Mouse (Mus musculus): ENCODE results near the gene Acot10.
"Not testable (repeated sequence)": the region's sequence is repeated elsewhere in the genome, so short reads cannot be mapped to it uniquely, and the experiment has no call there.

DNA sequence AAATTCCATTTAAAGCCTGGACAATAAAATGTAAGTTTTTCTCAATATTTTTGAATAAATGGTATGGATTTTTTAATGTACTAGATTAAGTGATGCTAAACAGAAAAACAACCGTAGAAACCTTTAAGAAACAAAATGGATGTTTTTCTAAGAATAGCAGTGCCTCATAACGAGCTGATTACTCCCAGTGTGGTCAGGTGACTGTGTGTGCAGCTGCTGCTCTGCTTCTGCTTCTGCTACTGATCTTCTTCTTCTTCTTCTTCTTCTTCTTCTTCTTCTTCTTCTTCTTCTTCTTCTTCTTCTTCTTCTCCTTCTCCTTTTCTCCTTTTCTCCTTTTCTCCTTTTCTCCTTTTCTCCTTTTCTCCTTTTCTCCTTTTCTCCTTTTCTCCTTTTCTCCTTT lies 3.0 kb upstream of the Acot10 start:
- not testable (repeated sequence) for TF ChIP-seq CTCF (conservative IDR thresholded peaks at IDR 0.05 in 1 of 2, IDR thresholded peaks at IDR 0.05 in 1 of 2; ENCODE audit: low read depth in 2 of 2, low read length in 2 of 2); EP300 (IDR thresholded peaks at IDR 0.05; ENCODE audit: low read length); IRF4 (IDR thresholded peaks at IDR 0.05; ENCODE audit: low read depth, low read length); USF1 (IDR thresholded peaks at IDR 0.05; ENCODE audit: low read depth, low read length); CHD1 (IDR thresholded peaks at IDR 0.05; ENCODE audit: low read depth, low read length); UBTF (IDR thresholded peaks at IDR 0.05; ENCODE audit: low read depth, low read length); RCOR1 (conservative IDR thresholded peaks at IDR 0.05; ENCODE audit: low read depth, low read length); E2F4 (IDR thresholded peaks at IDR 0.05; ENCODE audit: insufficient replicate concordance, low read depth, low read length); NRF1 (IDR thresholded peaks at IDR 0.05; ENCODE audit: low read depth, low read length); ELF1 (IDR thresholded peaks at IDR 0.05; ENCODE audit: low read depth, low read length)

Measured in CH12.LX (cell line).